Comparison of ENCODE assay signal across 14 mouse cellular contexts in genomic region chr11:77369841-77370191, GRCm38 (mm10).
A peak's percentile ranks its signal among the peaks of the same experiment; 100 is the strongest.
DNase-seq lines count a peak whose midpoint lies in the region; ATAC-seq and TF ChIP-seq lines count a peak whose summit lies in the region.
"Had no signal": no experiment of that assay in that cellular context is flagged by ENCODE, and none has a peak within 500 bp of the region (broad histone marks: within the 10 kb centered on the region; RNA-seq: fewer than 3 reads in every experiment).

No protein-coding gene starts in this region.

- H3K4me2 ChIP-seq in lung, embryonic 14.5 days = peak overlapping the region; percentile 40
- no peak overlapping the region for H3K4me2 ChIP-seq in liver, embryonic 12.5 days
- H3K4me2 ChIP-seq in forebrain, embryonic 11.5 days (ENCODE audit: low read depth, low read length, severe bottlenecking) = no peak overlapping the region
- H3K4me2 ChIP-seq: hindbrain, embryonic 14.5 days; intestine, embryonic 15.5 days had no signal

- TF ChIP-seq EP300 in heart, adult 2 months (IDR thresholded peaks at IDR 0.05; ENCODE audit: insufficient read depth, low read depth, low read length) = no peak

- no peak for ATAC-seq in lung, embryonic 14.5 days (ENCODE audit: insufficient read depth)
- ATAC-seq in liver, embryonic 12.5 days = peak; percentile 40
- ATAC-seq in megakaryocyte, adult 5-6 weeks (ENCODE audit: poor library complexity, severe bottlenecking) = no peak
- no peak for ATAC-seq in forebrain, embryonic 11.5 days (replicated peaks; ENCODE audit: low FRiP score)
- ATAC-seq: forebrain, embryonic 14.5 days; intestine, embryonic 15.5 days had no signal

- no peak overlapping the region for H3K4me3 ChIP-seq in heart, adult 2 months
- no peak overlapping the region for H3K4me3 ChIP-seq in lung, embryonic 14.5 days (ENCODE audit: low read depth, low read length)
- no peak overlapping the region for H3K4me3 ChIP-seq in liver, embryonic 12.5 days
- no peak overlapping the region for H3K4me3 ChIP-seq in forebrain, embryonic 11.5 days (ENCODE audit: low read depth, low read length)
- H3K4me3 ChIP-seq: intestine, embryonic 15.5 days had no signal

- DNase-seq in heart, adult 2 months = no peak
- DNase-seq in heart, postnatal 36 days = no peak
- peak; percentile 45 for DNase-seq in lung, embryonic 14.5 days
- no peak for DNase-seq in lung, postnatal 4 days
- peak; percentile 77 for DNase-seq in lung, postnatal 36 days
- no peak for DNase-seq in forebrain, embryonic 11.5 days (ENCODE audit: low spot score)
- DNase-seq: B cell, adult 2 months; cerebellum, adult 9-11 months; thymus, postnatal 14 days had no signal

- TF ChIP-seq CTCF in heart, adult 2 months (IDR thresholded peaks at IDR 0.05) = no peak
- no peak for TF ChIP-seq CTCF in lung, embryonic 14.5 days (IDR thresholded peaks at IDR 0.05; ENCODE audit: low read depth)

- H3K9ac ChIP-seq in heart, adult 2 months (ENCODE audit: low read depth, low read length) = no peak overlapping the region
- H3K9ac ChIP-seq in lung, embryonic 14.5 days = no peak overlapping the region
- no peak overlapping the region for H3K9ac ChIP-seq in liver, embryonic 12.5 days
- H3K9ac ChIP-seq in forebrain, embryonic 11.5 days (ENCODE audit: low read length) = no peak overlapping the region
- H3K9ac ChIP-seq: hindbrain, embryonic 14.5 days; intestine, embryonic 15.5 days had no signal

- intact Hi-C loops in heart, adult 2 months (cut with DNase I) = loop anchor here (5.0 kb wide), 1 partner anchor 72 kb away; no protein-coding TSS in a partner anchor
- intact Hi-C loops in heart, postnatal 36 days (cut with DNase I) = loop anchor here (2.0 to 5.0 kb wide), 3 partner anchors 13 to 72 kb away; no protein-coding TSS in a partner anchor

- no peak for TF ChIP-seq POLR2A in heart, adult 2 months (IDR thresholded peaks at IDR 0.05; ENCODE audit: insufficient read depth, low read depth, low read length)

- peaks cover 64% of the 10 kb centered on the region for H3K36me3 ChIP-seq in heart, adult 2 months (ENCODE audit: control insufficient read depth, insufficient read depth, low read length)
- H3K36me3 ChIP-seq in lung, embryonic 14.5 days (ENCODE audit: insufficient read depth) = no peaks in the 10 kb centered on the region
- no peaks in the 10 kb centered on the region for H3K36me3 ChIP-seq in liver, embryonic 12.5 days
- no peaks in the 10 kb centered on the region for H3K36me3 ChIP-seq in forebrain, embryonic 11.5 days (ENCODE audit: control insufficient read depth, insufficient read depth, low read length)
- H3K36me3 ChIP-seq: intestine, embryonic 15.5 days had no signal

- H3K27me3 ChIP-seq in heart, adult 2 months (ENCODE audit: control insufficient read depth, insufficient read depth, low read length) = no peaks in the 10 kb centered on the region
- H3K27me3 ChIP-seq in lung, embryonic 14.5 days (ENCODE audit: insufficient read depth, low read length) = no peaks in the 10 kb centered on the region
- no peaks in the 10 kb centered on the region for H3K27me3 ChIP-seq in liver, embryonic 12.5 days (replicated peaks)
- H3K27me3 ChIP-seq in forebrain, embryonic 11.5 days (ENCODE audit: control insufficient read depth, insufficient read depth, low read length) = no peaks in the 10 kb centered on the region
- H3K27me3 ChIP-seq: intestine, embryonic 15.5 days had no signal

- peak overlapping the region; percentile 58 for H3K27ac ChIP-seq in heart, adult 2 months
- peak overlapping the region; percentile 85 for H3K27ac ChIP-seq in lung, embryonic 14.5 days (ENCODE audit: low read depth)
- peak overlapping the region; percentile 64; the same call in 1 of the 2 replicates for H3K27ac ChIP-seq in liver, embryonic 12.5 days
- no peak overlapping the region for H3K27ac ChIP-seq in forebrain, embryonic 11.5 days (ENCODE audit: low read depth, low read length)
- H3K27ac ChIP-seq: hindbrain, embryonic 14.5 days; intestine, embryonic 15.5 days had no signal

- H3K9me3 ChIP-seq in lung, embryonic 14.5 days (ENCODE audit: low read depth, low read length) = no peaks in the 10 kb centered on the region
- H3K9me3 ChIP-seq in liver, embryonic 12.5 days (replicated peaks) = no peaks in the 10 kb centered on the region
- H3K9me3 ChIP-seq in forebrain, embryonic 11.5 days (ENCODE audit: control insufficient read depth, low read length) = no peaks in the 10 kb centered on the region
- H3K9me3 ChIP-seq: intestine, embryonic 15.5 days had no signal

- H3K4me1 ChIP-seq in heart, adult 2 months (ENCODE audit: control insufficient read depth, insufficient read depth, low read length) = peaks cover 37% of the 10 kb centered on the region
- H3K4me1 ChIP-seq in lung, embryonic 14.5 days (ENCODE audit: insufficient read depth) = no peaks in the 10 kb centered on the region
- peaks cover 44% of the 10 kb centered on the region for H3K4me1 ChIP-seq in liver, embryonic 12.5 days
- no peaks in the 10 kb centered on the region for H3K4me1 ChIP-seq in forebrain, embryonic 11.5 days (replicated peaks; ENCODE audit: control insufficient read depth, insufficient read depth, low read length)
- H3K4me1 ChIP-seq: intestine, embryonic 15.5 days had no signal

- H3K79me2 ChIP-seq in heart, adult 2 months (replicated peaks; ENCODE audit: control insufficient read depth, insufficient read depth, low read length) = peaks cover 4% of the 10 kb centered on the region

- WGBS in heart, adult 2 months = 15% methylated on average over 2 of the region's 2 CpGs
- WGBS in lung, embryonic 14.5 days = 22% methylated on average over 2 of the region's 2 CpGs
- 27% methylated on average over 2 of the region's 2 CpGs for WGBS in liver, embryonic 12.5 days (ENCODE audit: insufficient replicate concordance)
- WGBS in forebrain, embryonic 11.5 days = 80% methylated on average over 2 of the region's 2 CpGs

Comparison
In these comparisons a context has a peak if more than half of its experiments do, and no peak if none do; other contexts are left out.
1. DNase-seq: peak in lung, embryonic 14.5 days (single experiment) and lung, postnatal 36 days (single experiment); none in heart, adult 2 months (0 of 2), heart, postnatal 36 days (0 of 2), lung, postnatal 4 days (0 of 2) and forebrain, embryonic 11.5 days (single experiment).